Mouse (Mus musculus): ENCODE data around the gene Gla. TPM values are rescaled to one million over a fixed set of nuclear protein-coding genes. Genes with fewer than 3 reads are reported as not detected.

The Gla gene
- polyA plus RNA-seq, 1 experiment: not detected

GRCm38 (mm10) chrX:134628200-134628599 lies 27.3 kb upstream of the Gla start:
- TF ChIP-seq CTCF (IDR thresholded peaks at IDR 0.05; ENCODE audit: insufficient read depth, low read depth, low read length) (no peak), POLR2A (IDR thresholded peaks at IDR 0.05; ENCODE audit: insufficient read depth, low read depth, low read length) (no peak)
- 92% methylated on average over 2 of the region's 2 CpGs for WGBS

DNA sequence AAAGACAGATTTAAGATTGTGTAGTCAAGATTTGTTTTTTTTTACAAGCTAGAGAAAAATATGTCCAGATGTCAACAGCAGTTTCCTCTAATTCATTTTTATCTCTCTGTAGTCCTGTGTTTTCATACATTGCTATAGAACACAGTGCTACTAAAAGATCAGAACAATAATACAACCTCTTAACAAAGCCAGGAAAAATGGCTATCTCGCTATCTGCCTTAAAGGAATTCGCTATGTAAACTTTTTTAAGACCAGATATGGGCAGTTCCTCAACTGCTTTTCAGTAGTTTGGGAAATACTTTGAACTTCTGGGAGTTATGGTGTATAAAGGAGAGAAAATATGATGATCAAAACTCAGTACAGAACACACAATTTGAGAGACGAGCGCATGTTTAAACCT lies 22.4 kb upstream of the Gla start:
- WGBS: 91% methylated on average over 4 of the region's 4 CpGs
- Histone ChIP-seq H3K4me1 (ENCODE audit: control insufficient read depth, insufficient read depth, low read length) (peaks cover 3% of the 10 kb centered on the region; the same call in 1 of the 2 replicates), H3K4me3 (ENCODE audit: insufficient read depth, low read depth, low read length) (no peak overlapping the region), H3K27ac (ENCODE audit: insufficient read depth, low read depth, low read length) (no peak overlapping the region)
- no peak for TF ChIP-seq POLR2A (IDR thresholded peaks at IDR 0.05; ENCODE audit: insufficient read depth, low read depth, low read length)
- TF ChIP-seq CTCF (IDR thresholded peaks at IDR 0.05; ENCODE audit: insufficient read depth, low read depth, low read length): no peak

More at GRCm38 (mm10) chrX:134628200-134628599, 27.3 kb upstream of the Gla start:
- Histone ChIP-seq H3K4me3 (ENCODE audit: insufficient read depth, low read depth, low read length) (no peak overlapping the region), H3K4me1 (ENCODE audit: control insufficient read depth, insufficient read depth, low read length) (no peaks in the 10 kb centered on the region), H3K27ac (ENCODE audit: insufficient read depth, low read depth, low read length) (no peak overlapping the region)

- TF ChIP-seq POLR2A (IDR thresholded peaks at IDR 0.05; ENCODE audit: insufficient read depth, low read depth, low read length): no peak
- TF ChIP-seq CTCF (IDR thresholded peaks at IDR 0.05; ENCODE audit: insufficient read depth, low read depth, low read length): no peak
- H3K4me3 ChIP-seq (ENCODE audit: insufficient read depth, low read depth, low read length): no peak overlapping the region
- no peak overlapping the region for H3K27ac ChIP-seq (ENCODE audit: insufficient read depth, low read depth, low read length)
- WGBS: 89% methylated on average over 3 of the region's 3 CpGs
- peaks cover 3% of the 10 kb centered on the region; the same call in 1 of the 2 replicates for H3K4me1 ChIP-seq (ENCODE audit: control insufficient read depth, insufficient read depth, low read length)
Observed at GRCm38 (mm10) chrX:134621685-134622084, 20.8 kb upstream of the Gla start.

DNA sequence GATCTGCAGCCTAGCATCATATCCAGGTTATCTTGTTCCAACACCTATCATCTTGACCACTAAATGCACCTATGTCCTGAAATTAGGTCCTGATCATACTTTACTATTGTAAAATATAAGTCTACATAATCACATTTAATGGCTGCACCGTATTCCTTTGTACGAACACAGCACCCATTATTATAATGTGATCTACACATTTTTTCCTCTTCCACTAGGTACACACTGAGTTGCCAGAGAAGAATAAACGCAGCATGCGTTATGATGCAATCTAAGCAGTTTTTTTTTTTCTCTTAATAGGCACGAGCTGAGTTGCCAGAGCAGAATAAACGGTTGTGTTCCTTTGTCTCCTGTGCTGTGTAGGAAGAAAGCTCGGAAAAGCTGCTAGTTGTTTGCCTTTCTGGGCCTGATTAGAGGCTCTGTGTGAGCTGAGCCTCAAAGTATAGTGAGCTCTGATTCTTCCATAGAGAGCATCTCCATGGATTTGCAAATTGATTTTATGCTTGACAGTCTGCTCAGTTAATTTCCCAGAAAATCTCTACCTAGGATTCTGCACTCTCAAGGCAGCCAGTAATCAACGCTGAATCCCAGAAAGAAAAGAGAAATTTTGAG lies 19.4 kb upstream of the Gla start:
- H3K4me3 ChIP-seq (ENCODE audit: insufficient read depth, low read depth, low read length): no peak overlapping the region
- 0 out of 2 replicates have a peak overlapping the region, but pooled peaks have one; percentile 44 for H3K27ac ChIP-seq (ENCODE audit: insufficient read depth, low read depth, low read length)
- TF ChIP-seq CTCF (IDR thresholded peaks at IDR 0.05; ENCODE audit: insufficient read depth, low read depth, low read length) (no peak), POLR2A (IDR thresholded peaks at IDR 0.05; ENCODE audit: insufficient read depth, low read depth, low read length) (no peak)
- 24% methylated on average over 8 of the region's 8 CpGs for WGBS
- peaks cover 3% of the 10 kb centered on the region; the same call in 1 of the 2 replicates for H3K4me1 ChIP-seq (ENCODE audit: control insufficient read depth, insufficient read depth, low read length)

GRCm38 (mm10) chrX:134619695-134620094 lies 18.8 kb upstream of the Gla start:
- WGBS: 50% methylated on average over 9 of the region's 9 CpGs
- no peak for TF ChIP-seq POLR2A (IDR thresholded peaks at IDR 0.05; ENCODE audit: insufficient read depth, low read depth, low read length)
- no peak for TF ChIP-seq CTCF (IDR thresholded peaks at IDR 0.05; ENCODE audit: insufficient read depth, low read depth, low read length)
- no peak overlapping the region for H3K27ac ChIP-seq (ENCODE audit: insufficient read depth, low read depth, low read length)
- peaks cover 3% of the 10 kb centered on the region; the same call in 1 of the 2 replicates for H3K4me1 ChIP-seq (ENCODE audit: control insufficient read depth, insufficient read depth, low read length)
- H3K4me3 ChIP-seq (ENCODE audit: insufficient read depth, low read depth, low read length): no peak overlapping the region

DNA sequence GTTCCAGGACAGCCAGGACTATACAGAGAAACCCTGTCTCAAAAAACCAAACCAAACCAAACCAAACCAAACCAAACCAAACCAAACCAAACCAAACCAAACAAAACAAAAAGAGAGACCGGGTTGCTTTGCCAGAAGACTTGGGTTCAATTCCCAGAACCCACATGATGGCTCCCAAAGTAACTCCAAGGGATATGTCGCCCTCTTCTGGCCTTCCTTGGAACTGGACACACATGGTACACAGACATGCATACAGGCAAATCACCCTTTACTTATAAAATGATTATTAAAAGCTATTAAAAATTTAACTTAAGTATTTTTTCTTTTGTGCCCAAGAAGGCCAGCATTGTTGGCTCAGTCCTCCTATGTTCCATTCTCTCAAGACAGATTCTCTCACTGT lies 13.4 kb upstream of the Gla start:
- WGBS: 81% methylated on average over 2 of the region's 2 CpGs
- no peaks in the 10 kb centered on the region for H3K4me1 ChIP-seq (ENCODE audit: control insufficient read depth, insufficient read depth, low read length)
- no peak overlapping the region for H3K4me3 ChIP-seq (ENCODE audit: insufficient read depth, low read depth, low read length)
- H3K27ac ChIP-seq (ENCODE audit: insufficient read depth, low read depth, low read length): no peak overlapping the region
- no peak for TF ChIP-seq CTCF (IDR thresholded peaks at IDR 0.05; ENCODE audit: insufficient read depth, low read depth, low read length)
- TF ChIP-seq POLR2A (IDR thresholded peaks at IDR 0.05; ENCODE audit: insufficient read depth, low read depth, low read length): no peak

- Histone ChIP-seq H3K4me1 (ENCODE audit: control insufficient read depth, insufficient read depth, low read length) (no peaks in the 10 kb centered on the region), H3K27ac (ENCODE audit: insufficient read depth, low read depth, low read length) (peak overlapping the region; percentile 69), H3K4me3 (ENCODE audit: insufficient read depth, low read depth, low read length) (peak overlapping the region; percentile 54)
- WGBS: 21% methylated on average over 15 of the region's 15 CpGs
- no peak for TF ChIP-seq CTCF (IDR thresholded peaks at IDR 0.05; ENCODE audit: insufficient read depth, low read depth, low read length)
- TF ChIP-seq POLR2A (IDR thresholded peaks at IDR 0.05; ENCODE audit: insufficient read depth, low read depth, low read length): no peak
Observed at GRCm38 (mm10) chrX:134612285-134612959, 11.5 kb upstream of the Gla start.

DNA sequence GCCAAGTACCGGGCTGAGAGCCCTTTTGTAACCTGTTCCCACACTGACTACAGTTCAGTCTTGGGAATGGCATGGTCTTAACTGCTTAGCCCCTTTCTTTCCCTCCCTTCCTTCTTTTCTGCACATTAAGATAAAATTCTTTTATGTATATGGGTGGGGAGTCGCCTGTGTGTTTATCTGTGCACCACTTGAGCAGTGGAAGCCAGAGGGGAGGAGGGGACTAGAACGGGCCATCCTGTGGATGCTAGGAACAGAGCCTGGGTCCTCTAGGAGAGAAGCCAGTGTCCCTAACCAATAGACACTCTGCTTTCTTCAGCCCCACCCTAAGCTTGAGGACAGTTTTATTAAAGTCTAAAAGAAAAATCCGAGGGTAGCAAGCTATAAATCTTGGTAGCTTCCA lies 10.1 kb upstream of the Gla start:
- WGBS: 83% methylated on average over 4 of the region's 4 CpGs
- Histone ChIP-seq H3K4me1 (ENCODE audit: control insufficient read depth, insufficient read depth, low read length) (no peaks in the 10 kb centered on the region), H3K4me3 (ENCODE audit: insufficient read depth, low read depth, low read length) (no peak overlapping the region), H3K27ac (ENCODE audit: insufficient read depth, low read depth, low read length) (no peak overlapping the region)
- TF ChIP-seq POLR2A (IDR thresholded peaks at IDR 0.05; ENCODE audit: insufficient read depth, low read depth, low read length): no peak
- TF ChIP-seq CTCF (IDR thresholded peaks at IDR 0.05; ENCODE audit: insufficient read depth, low read depth, low read length): no peak

- H3K4me3 ChIP-seq (ENCODE audit: insufficient read depth, low read depth, low read length): no peak overlapping the region
- no peaks in the 10 kb centered on the region for H3K4me1 ChIP-seq (ENCODE audit: control insufficient read depth, insufficient read depth, low read length)
- no peak overlapping the region for H3K27ac ChIP-seq (ENCODE audit: insufficient read depth, low read depth, low read length)
- no peak for TF ChIP-seq CTCF (IDR thresholded peaks at IDR 0.05; ENCODE audit: insufficient read depth, low read depth, low read length)
- no peak for TF ChIP-seq POLR2A (IDR thresholded peaks at IDR 0.05; ENCODE audit: insufficient read depth, low read depth, low read length)
- 29% methylated on average over 4 of the region's 4 CpGs for WGBS
Observed at GRCm38 (mm10) chrX:134609472-134609871, 8.5 kb upstream of the Gla start.
